Mouse (Mus musculus) megakaryocyte, embryonic 14.5 days (primary cell): Measurements from ENCODE around the gene Pitpnb.

ENCODE experiments used
- FLI1 ChIP-seq: IDR thresholded peaks from 2 replicates; pipeline ENCODE4 v1.6.1; 2012; ENCODE audit warnings: low read length, inconsistent platforms, mixed read lengths
- GATA1 ChIP-seq: IDR thresholded peaks from 3 replicates; pipeline ENCODE4 v1.6.1; 2012; ENCODE audit warnings: mixed read lengths, low read length, inconsistent platforms, borderline replicate concordance

GRCm38 (mm10) chr5:111436260-111436659 is 105.7 kb downstream of the Pitpnb start:
- TF ChIP-seq FLI1 = no peak
- TF ChIP-seq GATA1 = no peak
